Mouse (Mus musculus) limb, embryonic 11.5 days (tissue): ENCODE results near the gene Farsb. TPM values are rescaled to one million over a fixed set of nuclear protein-coding genes. Genes with fewer than 3 reads are reported as not detected.

Experiments
- ATAC-seq: fragments of 200-750 bp; cut with Nextera tagmentation; 2 replicates; pipeline ENCODE4 v1.8.0; 2017; ENCODE audit warnings: low read depth; ENCODE audit not compliant: insufficient number of reproducible peaks, low FRiP score, low TSS enrichment
- DNase-seq: peaks from one replicate; pipeline ENCODE4 v3.0.0-alpha.2; 2015; ENCODE audit warnings: low spot score
- H3K27ac ChIP-seq: fragments of 300-500 bp; sonication (generic); replicated peaks from 2 replicates; pipeline ENCODE4 v1.5.1; 2014; ENCODE audit warnings: low read depth, mild to moderate bottlenecking, low read length
- H3K27me3 ChIP-seq: fragments of 300-500 bp; sonication (generic); 2 replicates; pipeline ENCODE4 v1.6.1; 2014; ENCODE audit warnings: mild to moderate bottlenecking, low read length, mixed read lengths; ENCODE audit not compliant: control insufficient read depth, insufficient read depth
- H3K36me3 ChIP-seq: fragments of 300-500 bp; sonication (generic); 2 replicates; pipeline ENCODE4 v1.6.1; 2014; ENCODE audit warnings: mild to moderate bottlenecking, low read length, moderate library complexity, mixed read lengths; ENCODE audit not compliant: control insufficient read depth, insufficient read depth
- H3K4me1 ChIP-seq: fragments of 300-500 bp; sonication (generic); 2 replicates; pipeline ENCODE4 v1.6.1; 2014; ENCODE audit warnings: low read length, mixed read lengths; ENCODE audit not compliant: control insufficient read depth, insufficient read depth
- H3K4me2 ChIP-seq: fragments of 300-500 bp; sonication (generic); 2 replicates; pipeline ENCODE4 v1.6.1; 2014; ENCODE audit warnings: low read depth, mild to moderate bottlenecking, moderate library complexity; ENCODE audit not compliant: severe bottlenecking
- H3K4me3 ChIP-seq: fragments of 300-500 bp; sonication (generic); 2 replicates; pipeline ENCODE4 v1.5.1; 2014; ENCODE audit warnings: low read depth, low read length
- H3K9ac ChIP-seq: fragments of 300-500 bp; sonication (generic); 2 replicates; pipeline ENCODE4 v1.6.1; 2014; ENCODE audit warnings: mild to moderate bottlenecking, low read length
- H3K9me3 ChIP-seq: fragments of 300-500 bp; sonication (generic); 2 replicates; pipeline ENCODE4 v1.6.1; 2016; ENCODE audit warnings: low read length; ENCODE audit not compliant: control insufficient read depth
- WGBS: fragments of 180-500 bp; shearing (Covaris S2); extraction: QIAGEN DNeasy Blood & Tissue Kit; methylation state at CpG from one replicate; pipeline ENCODE4 v1.1.7; 2014; 5-methylcytosine and 5-hydroxymethylcytosine counted together
- polyA plus RNA-seq: library from polyadenylated mRNA; unstranded; fragments of >200 nt; fragmentation: Nextera tagmentation; extraction: Ambion mirVana; gene quantifications from 2 replicates; pipeline ENCODE4 v1.2.1, GENCODE M21; 2014

Gene Farsb
- 161 and 165 TPM in 2 replicates for polyA plus RNA-seq

- peak within 1 kb of the TSS; percentile 99 for H3K4me3 ChIP-seq
- H3K27me3 ChIP-seq: no peaks in the 10 kb centered on the region
- no peaks in the 10 kb centered on the region for H3K9me3 ChIP-seq
- under 1% methylated on average over 31 of the region's 31 CpGs for WGBS
- H3K4me1 ChIP-seq: 0 out of 2 replicates have a peak, but pooled peaks cover 6% of the 10 kb centered on the region
- peak; percentile 89 for DNase-seq
- peak within 1 kb of the TSS; percentile 75 for H3K4me2 ChIP-seq
- H3K9ac ChIP-seq: peak within 1 kb of the TSS; percentile 79
- ATAC-seq: peak; percentile 94
- no peak within 1 kb of the TSS for H3K27ac ChIP-seq
- no peaks in the 10 kb centered on the region for H3K36me3 ChIP-seq
Observed at GRCm38 (mm10) chr1:78488752-78489492, at the start of gene Farsb. TSS of gene Farsb (minus strand) at chr1:78488897.

GRCm38 (mm10) chr1:78538396-78538795 lies 49.7 kb upstream of the Farsb start:
- no peak for DNase-seq
- Histone ChIP-seq H3K27ac (no peak overlapping the region), H3K27me3 (no peaks in the 10 kb centered on the region), H3K9ac (no peak overlapping the region), H3K9me3 (no peaks in the 10 kb centered on the region), H3K4me3 (no peak overlapping the region), H3K4me2 (no peak overlapping the region), H3K4me1 (peaks cover 14% of the 10 kb centered on the region), H3K36me3 (no peaks in the 10 kb centered on the region)
- ATAC-seq: no peak
- WGBS: 58% methylated on average over 5 of the region's 5 CpGs

GRCm38 (mm10) chr1:78537494-78538010 lies 48.9 kb upstream of the Farsb start:
- Histone ChIP-seq H3K36me3 (no peaks in the 10 kb centered on the region), H3K4me3 (no peak overlapping the region), H3K4me1 (peaks cover 14% of the 10 kb centered on the region), H3K9ac (no peak overlapping the region), H3K27ac (no peak overlapping the region), H3K27me3 (no peaks in the 10 kb centered on the region), H3K9me3 (no peaks in the 10 kb centered on the region), H3K4me2 (peak overlapping the region; percentile 30)
- WGBS: 52% methylated on average over 16 of the region's 16 CpGs
- ATAC-seq (peak; percentile 33; the same call in 1 of the 2 replicates), DNase-seq (peak; percentile 37)

- Histone ChIP-seq H3K27me3 (no peaks in the 10 kb centered on the region), H3K9me3 (no peaks in the 10 kb centered on the region), H3K9ac (no peak overlapping the region), H3K4me1 (peaks cover 14% of the 10 kb centered on the region), H3K4me3 (no peak overlapping the region), H3K4me2 (no peak overlapping the region), H3K36me3 (no peaks in the 10 kb centered on the region), H3K27ac (no peak overlapping the region)
- DNase-seq (peak; percentile 80), ATAC-seq (no peak)
- 34% methylated on average over 19 of the region's 19 CpGs for WGBS
Observed at GRCm38 (mm10) chr1:78536310-78537164, 47.8 kb upstream of the Farsb start.

- no peak overlapping the region for H3K9ac ChIP-seq
- 89% methylated on average over 9 of the region's 9 CpGs for WGBS
- H3K4me3 ChIP-seq: no peak overlapping the region
Observed at GRCm38 (mm10) chr1:78534428-78535150, 45.9 kb upstream of the Farsb start.

DNA sequence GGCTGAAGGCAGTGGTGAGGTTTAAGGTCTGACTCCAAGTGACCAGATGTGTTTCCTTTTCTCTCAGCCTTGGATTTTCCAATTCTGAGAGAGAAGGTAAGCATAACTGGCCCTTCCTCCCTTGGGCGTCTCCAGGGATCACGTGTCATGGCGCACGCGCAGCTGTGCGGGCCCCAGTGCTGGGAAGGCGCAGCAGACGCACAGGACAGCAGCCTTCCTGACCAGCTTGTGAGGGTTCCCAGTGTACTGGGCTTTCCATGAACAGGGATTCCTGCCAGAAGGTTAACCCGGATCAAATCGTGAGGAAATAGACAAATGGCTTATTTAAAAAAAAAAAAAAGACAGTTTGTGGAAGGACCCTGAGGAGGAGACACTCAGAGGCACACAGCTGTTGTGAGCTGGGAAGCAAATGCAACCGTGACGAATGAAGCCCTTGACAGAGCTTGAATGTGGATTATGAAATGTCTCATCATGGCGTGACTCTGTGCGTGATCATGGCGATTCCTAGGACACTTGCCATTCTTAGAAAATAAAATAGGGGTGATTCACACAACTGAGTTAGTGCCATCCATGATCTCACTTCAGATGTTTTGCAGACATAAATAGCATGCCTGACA lies 43.6 kb upstream of the Farsb start:
- WGBS: 88% methylated on average over 15 of the region's 15 CpGs
- no peak for ATAC-seq
- Histone ChIP-seq H3K9ac (no peak overlapping the region), H3K4me2 (no peak overlapping the region), H3K27me3 (no peaks in the 10 kb centered on the region), H3K27ac (no peak overlapping the region), H3K4me3 (no peak overlapping the region), H3K36me3 (no peaks in the 10 kb centered on the region), H3K4me1 (no peaks in the 10 kb centered on the region), H3K9me3 (no peaks in the 10 kb centered on the region)
- DNase-seq: no peak

More at GRCm38 (mm10) chr1:78534428-78535150, 45.9 kb upstream of the Farsb start:
- H3K27me3 ChIP-seq: no peaks in the 10 kb centered on the region
- no peak overlapping the region for H3K27ac ChIP-seq
- no peaks in the 10 kb centered on the region for H3K36me3 ChIP-seq
- H3K9me3 ChIP-seq: no peaks in the 10 kb centered on the region
- H3K4me2 ChIP-seq: no peak overlapping the region
- DNase-seq (no peak), ATAC-seq (no peak)
- peaks cover 14% of the 10 kb centered on the region for H3K4me1 ChIP-seq

GRCm38 (mm10) chr1:78530500-78531215 lies 42.0 kb upstream of the Farsb start:
- Histone ChIP-seq H3K4me3 (no peak overlapping the region), H3K36me3 (no peaks in the 10 kb centered on the region), H3K9ac (no peak overlapping the region), H3K4me1 (no peaks in the 10 kb centered on the region), H3K9me3 (no peaks in the 10 kb centered on the region), H3K27me3 (no peaks in the 10 kb centered on the region), H3K4me2 (no peak overlapping the region), H3K27ac (no peak overlapping the region)
- WGBS: 82% methylated on average over 7 of the region's 7 CpGs
- DNase-seq: no peak
- no peak for ATAC-seq
